Mouse (Mus musculus) erythroid progenitor cell, adult 5-6 weeks (primary cell): Measurements from ENCODE around the gene Pcdh11x. TPM values are rescaled to one million over a fixed set of nuclear protein-coding genes. Genes with fewer than 3 reads are reported as not detected.
"Not testable (repeated sequence)": the region's sequence is repeated elsewhere in the genome, so short reads cannot be mapped to it uniquely, and the experiment has no call there.

ENCODE experiments used
- ATAC-seq: replicated peaks from 2 replicates; pipeline ENCODE4 v1.8.0; 2016; ENCODE audit warnings: moderate number of reproducible peaks, mild to moderate bottlenecking, moderate TSS enrichment, inconsistent platforms; ENCODE audit not compliant: poor library complexity, low FRiP score, severe bottlenecking
- total RNA-seq, 2 experiments: library from RNA; stranded (forward) in 1 of 2; stranded (reverse) in 1 of 2; fragments of 150-400 nt in 1 of 2; fragments of 186-747, 209-891 nt in 1 of 2; gene quantifications; 2 replicates each; pipeline versions ENCODE4 v1.2.3 to v1.2.4; 2015 to 2017; ENCODE audit warnings: low replicate concordance in 2 of 2

The Pcdh11x gene
- total RNA-seq (2015; ENCODE audit: low replicate concordance) (not detected in 2 replicates), total RNA-seq (2017; ENCODE audit: low replicate concordance) (not detected in 2 replicates)

DNA sequence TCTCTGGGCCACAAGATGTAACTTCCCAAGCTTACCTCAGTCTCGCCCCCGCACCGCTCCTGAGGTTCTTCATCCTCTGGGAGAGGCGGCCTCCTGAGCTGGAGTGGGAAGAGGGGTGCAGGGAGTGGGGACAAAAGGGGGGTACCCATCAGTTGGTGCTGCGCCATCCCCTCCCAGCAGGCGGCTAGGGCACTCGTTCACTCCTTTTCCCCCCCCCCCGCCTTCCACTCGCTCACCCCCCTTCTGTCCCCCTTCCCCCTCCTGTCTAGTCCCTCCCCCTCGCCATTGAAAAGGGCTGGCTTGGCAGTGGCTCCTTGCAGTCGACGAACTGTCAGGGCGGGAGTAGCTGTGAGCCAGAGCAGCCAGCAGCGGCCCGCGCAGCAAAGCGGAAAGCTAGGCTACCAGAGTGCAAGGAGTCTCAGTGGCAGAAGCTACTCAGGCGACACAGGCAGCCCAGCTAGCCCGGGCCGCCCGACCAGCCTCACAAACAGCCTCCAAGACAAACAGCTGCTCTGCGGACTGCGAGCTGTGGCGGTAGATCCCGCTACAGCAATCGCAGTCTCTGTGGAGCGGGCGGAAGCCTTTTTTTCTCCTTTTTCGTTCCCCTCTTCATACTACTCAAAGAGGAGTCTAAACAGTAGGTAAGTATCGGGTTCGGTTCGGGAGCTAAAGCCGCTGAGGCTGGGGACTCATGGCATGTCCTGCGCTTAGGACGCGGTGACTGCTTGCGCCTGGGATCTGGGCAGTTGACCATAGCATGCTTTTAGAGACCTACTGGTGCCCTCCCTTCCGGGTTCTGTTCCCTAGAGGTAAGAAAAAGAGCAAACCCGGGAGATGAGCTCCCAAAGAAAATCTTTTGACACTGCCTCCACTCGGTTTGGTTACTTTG is at the start of gene Pcdh11x:
Pcdh11x (plus strand) TSS at position 249 of the 889 bp plus-strand sequence.
- no peak for ATAC-seq

- no peak for ATAC-seq
These were observed 30.0 kb upstream of the Pcdh11x start for GRCm38 (mm10) chrX:120260089-120260488.

DNA sequence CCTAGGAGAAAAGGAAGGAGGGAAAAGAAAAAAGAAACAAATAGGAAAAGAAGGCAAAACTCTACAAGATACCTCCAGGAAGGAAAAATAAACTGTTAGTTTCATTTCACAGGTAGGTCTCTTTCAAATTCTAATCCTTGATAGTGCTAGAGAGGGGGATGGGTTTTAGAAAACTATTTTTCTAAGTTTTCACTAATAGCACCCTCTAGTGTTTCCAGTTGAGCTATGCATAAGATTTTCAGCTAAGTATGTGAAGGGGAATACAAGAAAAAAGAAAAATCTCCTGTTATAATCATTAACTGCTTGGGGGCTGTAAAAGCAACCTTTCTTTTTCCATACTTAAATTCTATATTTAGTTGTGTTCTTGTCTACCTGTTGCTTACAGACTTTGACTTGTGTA is 4.5 kb upstream of the Pcdh11x start:
- no peak for ATAC-seq

GRCm38 (mm10) chrX:120287502-120287901 is 2.6 kb upstream of the Pcdh11x start:
- no peak for ATAC-seq

DNA sequence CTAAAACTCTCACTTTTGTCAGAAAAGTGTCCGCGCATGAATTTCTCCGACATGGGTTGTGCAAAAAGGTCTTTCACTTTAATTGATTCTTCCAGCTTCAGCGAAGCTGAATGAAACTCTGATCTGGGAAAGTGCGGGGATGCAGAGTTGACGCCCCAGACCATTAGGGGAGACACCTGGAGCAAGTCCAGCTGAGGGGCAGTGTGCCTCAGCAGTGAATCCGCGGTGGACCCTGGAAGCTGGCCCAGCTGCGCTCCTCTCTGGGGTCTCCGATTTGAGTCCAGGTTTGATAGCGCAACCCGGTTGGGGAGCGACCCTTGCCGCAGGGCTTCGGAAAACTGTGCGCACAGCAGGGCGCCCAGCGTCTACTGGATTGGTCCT is 831 bp downstream of the Pcdh11x start:
- ATAC-seq = no peak

- ATAC-seq = no peak
These were observed 1.6 kb downstream of the Pcdh11x start for GRCm38 (mm10) chrX:120291696-120292095.

GRCm38 (mm10) chrX:120292832-120293750 is 3.0 kb downstream of the Pcdh11x start:
- ATAC-seq = no peak

- no peak for ATAC-seq
These were observed 11.6 kb downstream of the Pcdh11x start for GRCm38 (mm10) chrX:120301469-120302175.

DNA sequence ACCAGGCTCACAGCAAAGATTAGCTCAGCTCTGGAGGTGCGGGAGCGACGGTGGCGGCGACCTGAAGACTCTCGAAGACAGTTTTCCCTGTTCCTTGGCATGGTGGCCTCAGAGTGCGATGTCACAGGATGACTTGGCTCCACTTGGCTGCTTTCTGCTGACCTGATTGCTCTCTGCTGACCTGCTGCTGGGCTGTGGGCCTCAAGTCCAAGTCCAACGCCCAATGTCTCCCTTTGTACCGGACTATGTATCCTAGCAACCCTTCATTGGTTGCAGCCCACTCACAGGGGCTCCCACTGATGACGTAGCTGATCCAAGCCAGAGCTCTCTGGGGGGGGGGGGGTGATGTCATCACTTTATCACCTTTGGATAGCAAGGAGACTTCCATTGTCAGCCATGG is 22.9 kb downstream of the Pcdh11x start, which contains the start of gene H2afb3:
H2afb3 (minus strand) TSS at position 101 of the 400 bp plus-strand sequence.
- not testable (repeated sequence) for ATAC-seq

DNA sequence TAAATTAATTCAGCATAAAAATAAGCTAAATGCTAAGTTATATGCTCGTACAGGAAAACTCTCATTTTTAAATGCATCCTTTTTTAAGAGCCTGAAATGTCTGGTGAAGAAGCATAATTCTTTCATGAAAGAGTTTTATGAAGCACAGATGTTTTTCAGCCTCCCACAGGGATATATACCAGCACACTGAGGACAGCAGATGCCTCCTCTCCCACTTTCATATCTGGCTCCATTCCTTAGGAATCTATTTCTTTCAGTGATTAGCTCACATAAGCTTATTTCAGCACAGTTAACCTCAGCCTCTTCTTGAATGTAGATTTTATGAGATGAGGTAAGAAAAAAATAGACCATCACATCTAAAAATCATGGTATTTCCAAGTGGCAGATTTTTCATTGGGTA is 176.2 kb downstream of the Pcdh11x start:
- ATAC-seq = no peak

DNA sequence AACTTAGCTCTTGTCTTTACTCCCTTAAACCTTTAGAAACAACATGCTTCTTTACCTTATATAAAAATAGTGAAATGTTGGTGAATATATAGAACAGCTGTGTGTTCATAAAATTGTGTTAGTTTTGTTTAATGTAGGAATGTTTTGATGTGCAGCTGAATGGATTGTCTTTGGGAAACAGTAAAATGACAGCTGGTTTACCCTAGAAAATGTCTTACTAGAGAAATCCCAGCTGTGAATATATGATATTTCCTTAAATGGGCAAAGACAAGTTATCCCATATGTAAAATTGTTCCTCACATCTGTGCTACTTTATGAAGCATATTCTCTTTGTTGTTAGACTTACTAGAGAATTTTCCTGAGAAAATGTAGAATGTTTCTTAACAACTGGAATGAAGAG is 196.4 kb downstream of the Pcdh11x start:
- no peak for ATAC-seq

DNA sequence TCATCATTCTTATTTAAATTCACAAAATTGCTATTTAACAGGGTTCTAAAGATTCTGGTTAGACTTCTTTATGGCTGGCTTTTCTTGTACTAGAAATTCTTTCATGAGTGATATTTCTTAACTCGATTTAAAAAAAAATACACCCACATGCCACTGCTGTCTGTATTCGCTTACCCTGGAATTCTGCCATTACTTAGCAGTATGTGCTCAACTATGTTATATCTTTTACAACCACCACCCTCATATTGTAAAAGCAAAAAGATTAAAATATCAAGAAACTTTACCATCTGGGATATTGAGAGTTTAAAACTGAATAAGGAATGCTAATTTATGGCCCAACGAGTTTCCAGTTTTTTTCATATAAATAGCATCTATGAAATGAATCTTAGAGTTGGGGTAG is 234.9 kb downstream of the Pcdh11x start:
- ATAC-seq = no peak

DNA sequence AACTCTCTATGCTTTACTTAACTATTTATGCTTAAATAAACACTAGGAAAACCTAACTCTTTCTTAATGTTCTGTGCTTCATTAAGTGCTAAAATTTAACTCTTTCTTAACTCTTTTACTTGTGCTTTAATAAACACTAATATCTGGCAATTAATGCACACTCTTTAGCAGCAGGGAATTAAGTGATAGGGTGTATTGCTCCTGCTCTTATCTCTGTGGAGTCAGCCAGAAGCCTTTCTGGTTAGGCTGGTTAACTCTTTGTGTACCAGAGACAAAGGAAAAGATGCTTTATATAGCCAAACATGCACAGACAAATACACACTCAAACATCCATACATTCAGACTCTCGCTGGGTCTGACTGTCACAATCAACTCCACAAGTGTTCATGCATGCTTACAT is 309.2 kb downstream of the Pcdh11x start:
- no peak for ATAC-seq

DNA sequence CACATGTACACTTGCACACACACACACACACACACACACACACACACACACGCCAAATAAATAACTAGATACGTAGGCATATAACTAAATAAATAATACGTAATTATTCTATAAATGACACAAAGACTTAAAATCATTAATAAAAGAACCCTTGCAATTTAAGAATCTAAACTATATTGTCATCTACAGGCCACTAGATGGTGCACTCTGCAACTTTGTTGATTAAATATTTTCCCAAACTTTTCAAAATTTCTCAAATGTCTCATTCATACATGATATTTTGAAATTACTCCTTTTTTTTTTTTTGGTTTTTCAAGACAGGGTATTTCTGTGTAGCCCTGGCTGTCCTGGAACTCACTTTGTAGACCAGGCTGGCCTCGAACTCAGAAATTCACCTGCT is 328.4 kb downstream of the Pcdh11x start:
- no peak for ATAC-seq

GRCm38 (mm10) chrX:120670236-120670635 is 380.2 kb downstream of the Pcdh11x start:
- not testable (repeated sequence) for ATAC-seq

DNA sequence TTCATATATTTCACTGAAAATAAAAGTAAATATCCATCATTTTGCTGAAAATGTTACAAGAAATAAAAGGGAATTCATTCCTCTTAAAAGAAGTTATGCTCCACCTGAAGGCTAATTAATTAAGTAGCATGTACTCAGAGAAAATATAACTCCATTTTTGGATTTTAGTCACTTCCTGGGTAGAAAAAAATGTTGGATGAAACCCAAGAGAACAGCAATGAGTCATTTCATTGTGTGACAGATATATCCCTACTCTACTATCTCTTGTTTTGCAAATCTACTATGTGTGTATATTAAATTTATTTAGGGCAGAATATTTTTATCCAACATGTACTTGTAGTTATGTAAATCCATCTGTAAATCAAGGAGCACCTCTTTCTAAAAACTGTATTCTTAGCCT is 444.1 kb downstream of the Pcdh11x start:
- ATAC-seq = no peak

GRCm38 (mm10) chrX:120735792-120736191 is 445.7 kb downstream of the Pcdh11x start:
- no peak for ATAC-seq

- no peak for ATAC-seq
These were observed 654.5 kb downstream of the Pcdh11x start for GRCm38 (mm10) chrX:120944556-120944955.
